Mouse (Mus musculus) liver, postnatal 0 days (tissue): ENCODE measurements around the gene Mmp24.

Source experiments
- CTCF ChIP-seq: sonication (generic); IDR thresholded peaks from 2 replicates; pipeline ENCODE4 v1.5.1; 2016; ENCODE audit warnings: antibody characterized with exemption, low read depth
- EP300 ChIP-seq: IDR thresholded peaks from 2 replicates; pipeline ENCODE4 v1.6.1; 2016; ENCODE audit warnings: antibody characterized with exemption, low read depth, mild to moderate bottlenecking

DNA sequence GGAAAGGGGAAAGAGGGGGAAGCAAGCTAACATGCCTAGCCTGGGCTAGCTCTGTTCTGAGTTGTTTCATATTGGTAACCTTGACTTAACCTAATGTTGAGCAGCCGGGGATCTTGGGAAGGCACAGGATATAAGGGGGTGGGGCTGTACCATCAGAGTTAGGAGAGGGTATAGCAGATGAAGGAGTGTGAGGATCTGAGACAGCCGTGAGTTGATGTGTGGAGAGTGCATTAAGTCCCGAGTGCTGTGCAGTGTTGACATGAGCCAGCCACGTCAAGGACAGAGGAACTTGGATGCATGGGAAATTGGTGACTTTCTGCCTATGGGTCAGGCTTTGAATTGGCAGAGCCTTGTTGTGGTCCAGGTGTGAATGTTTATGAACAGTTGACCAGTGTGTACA, 37.5 kb downstream of the Mmp24 start:
- TF ChIP-seq CTCF (no peak), EP300 (no peak)
